Mouse (Mus musculus) forebrain, postnatal 0 days (tissue): ENCODE results near the gene Plekhj1. TPM values are rescaled to one million over a fixed set of nuclear protein-coding genes. Genes with fewer than 3 reads are reported as not detected.

Source experiments
- ATAC-seq: fragments of 200-750 bp; cut with Nextera tagmentation; 2 replicates; pipeline ENCODE4 v1.8.0; 2017; ENCODE audit warnings: mild to moderate bottlenecking, moderate library complexity
- DNase-seq: peaks from one replicate; pipeline ENCODE4 v3.0.0-alpha.2; 2015
- H3K27ac ChIP-seq: fragments of 300-500 bp; sonication (generic); 2 replicates; pipeline ENCODE4 v1.5.1; 2014; ENCODE audit warnings: low read depth, mild to moderate bottlenecking, antibody characterized with exemption, low read length, moderate library complexity, mixed read lengths
- H3K27me3 ChIP-seq: fragments of 300-500 bp; sonication (generic); 2 replicates; pipeline ENCODE4 v1.6.1; 2014; ENCODE audit warnings: mild to moderate bottlenecking, low read length, mixed read lengths; ENCODE audit not compliant: insufficient read depth
- H3K36me3 ChIP-seq: fragments of 300-500 bp; sonication (generic); 2 replicates; pipeline ENCODE4 v1.6.1; 2014; ENCODE audit warnings: mild to moderate bottlenecking, moderate library complexity; ENCODE audit not compliant: insufficient read depth
- H3K4me1 ChIP-seq: fragments of 300-500 bp; sonication (generic); 2 replicates; pipeline ENCODE4 v1.6.1; 2014; ENCODE audit warnings: antibody characterized with exemption; ENCODE audit not compliant: insufficient read depth
- H3K4me2 ChIP-seq: fragments of 300-500 bp; sonication (generic); 2 replicates; pipeline ENCODE4 v1.6.1; 2014; ENCODE audit warnings: low read depth, mild to moderate bottlenecking, moderate library complexity
- H3K4me3 ChIP-seq: fragments of 300-500 bp; sonication (generic); 2 replicates; pipeline ENCODE4 v1.5.1; 2014; ENCODE audit warnings: low read depth, low read length, mixed read lengths
- H3K9ac ChIP-seq: fragments of 300-500 bp; sonication (generic); 2 replicates; pipeline ENCODE4 v1.6.1; 2014; ENCODE audit warnings: mild to moderate bottlenecking
- H3K9me3 ChIP-seq: fragments of 300-500 bp; sonication (generic); 2 replicates; pipeline ENCODE4 v1.6.1; 2016; ENCODE audit warnings: low read length
- CTCF ChIP-seq: sonication (generic); IDR thresholded peaks from 2 replicates; pipeline ENCODE4 v1.5.1; 2016; ENCODE audit warnings: antibody characterized with exemption, control low read depth, low read depth
- WGBS: fragments of 180-500 bp; shearing (Covaris S2); extraction: QIAGEN DNeasy Blood & Tissue Kit; methylation state at CpG from one replicate; pipeline ENCODE4 v1.1.7; 2014; 5-methylcytosine and 5-hydroxymethylcytosine counted together
- polyA plus RNA-seq: library from polyadenylated mRNA; unstranded; fragments of >200 nt; fragmentation: Nextera tagmentation; extraction: Ambion mirVana; gene quantifications from 2 replicates; pipeline ENCODE4 v1.2.1, GENCODE M21; 2015
- total RNA-seq: library from RNA; depleted of rRNA; stranded (reverse); fragments of >200 nt; gene quantifications from 2 replicates; pipeline ENCODE4 v1.2.3, GENCODE M21; 2014

The Plekhj1 gene
- total and polyA plus RNA-seq, 2 experiments from 2014 or later, result 89.0 to 96.8 TPM

GRCm38 (mm10) chr10:80756509-80756908 is 41.9 kb downstream of the Plekhj1 start:
- Histone ChIP-seq H3K4me1 (peaks cover 17% of the 10 kb centered on the region), H3K4me3 (peak overlapping the region; percentile 70), H3K27me3 (no peaks in the 10 kb centered on the region), H3K36me3 (no peaks in the 10 kb centered on the region), H3K27ac (no peak overlapping the region), H3K9me3 (no peaks in the 10 kb centered on the region), H3K4me2 (peak overlapping the region; percentile 72), H3K9ac (peak overlapping the region; percentile 84)
- ATAC-seq (no peak), DNase-seq (no peak)
- 52% methylated on average over 2 of the region's 2 CpGs for WGBS
- TF ChIP-seq CTCF, result no peak

DNA sequence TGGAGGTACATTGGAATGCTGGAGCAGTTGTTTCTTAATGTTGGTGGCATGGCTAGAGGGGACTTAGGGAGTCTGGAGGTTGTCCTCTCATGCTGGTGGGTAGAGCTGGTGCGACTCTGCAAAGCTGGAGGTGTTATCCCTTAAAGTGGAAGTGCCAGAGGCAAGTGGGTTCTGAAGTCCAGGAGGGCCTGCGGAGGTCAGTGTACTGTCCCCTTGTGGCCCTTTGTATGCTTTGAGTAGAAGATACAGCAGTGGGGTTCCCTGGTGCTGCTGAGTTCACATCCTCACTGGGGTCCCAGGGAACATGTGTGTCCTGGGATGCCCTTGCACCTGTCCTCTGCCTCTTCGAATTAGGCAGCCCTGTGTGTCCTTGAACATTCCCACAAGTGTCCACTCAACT is 42.3 kb downstream of the Plekhj1 start:
- H3K9ac ChIP-seq, result peak overlapping the region; percentile 84
- 28% methylated on average over 3 of the region's 3 CpGs for WGBS
- H3K27me3 ChIP-seq, result no peaks in the 10 kb centered on the region
- peaks cover 17% of the 10 kb centered on the region for H3K4me1 ChIP-seq
- peak overlapping the region; percentile 72 for H3K4me2 ChIP-seq
- no peak overlapping the region for H3K27ac ChIP-seq
- no peaks in the 10 kb centered on the region for H3K9me3 ChIP-seq
- no peaks in the 10 kb centered on the region for H3K36me3 ChIP-seq
- ATAC-seq (no peak), DNase-seq (no peak)
- peak; percentile 11; the same call in 1 of the 2 replicates for TF ChIP-seq CTCF
- peak overlapping the region; percentile 70 for H3K4me3 ChIP-seq

GRCm38 (mm10) chr10:80755291-80756015 is 43.0 kb downstream of the Plekhj1 start:
- peak overlapping the region; percentile 89 for H3K27ac ChIP-seq
- H3K4me3 ChIP-seq, result peak overlapping the region; percentile 70
- peak overlapping the region; percentile 84 for H3K9ac ChIP-seq
- no peaks in the 10 kb centered on the region for H3K9me3 ChIP-seq
- DNase-seq (no peak), ATAC-seq (peak; percentile 36)
- no peak for TF ChIP-seq CTCF
- no peaks in the 10 kb centered on the region for H3K36me3 ChIP-seq
- no peaks in the 10 kb centered on the region for H3K27me3 ChIP-seq
- 1% methylated on average over 75 of the region's 75 CpGs for WGBS
- peaks cover 17% of the 10 kb centered on the region for H3K4me1 ChIP-seq
- peak overlapping the region; percentile 72 for H3K4me2 ChIP-seq

DNA sequence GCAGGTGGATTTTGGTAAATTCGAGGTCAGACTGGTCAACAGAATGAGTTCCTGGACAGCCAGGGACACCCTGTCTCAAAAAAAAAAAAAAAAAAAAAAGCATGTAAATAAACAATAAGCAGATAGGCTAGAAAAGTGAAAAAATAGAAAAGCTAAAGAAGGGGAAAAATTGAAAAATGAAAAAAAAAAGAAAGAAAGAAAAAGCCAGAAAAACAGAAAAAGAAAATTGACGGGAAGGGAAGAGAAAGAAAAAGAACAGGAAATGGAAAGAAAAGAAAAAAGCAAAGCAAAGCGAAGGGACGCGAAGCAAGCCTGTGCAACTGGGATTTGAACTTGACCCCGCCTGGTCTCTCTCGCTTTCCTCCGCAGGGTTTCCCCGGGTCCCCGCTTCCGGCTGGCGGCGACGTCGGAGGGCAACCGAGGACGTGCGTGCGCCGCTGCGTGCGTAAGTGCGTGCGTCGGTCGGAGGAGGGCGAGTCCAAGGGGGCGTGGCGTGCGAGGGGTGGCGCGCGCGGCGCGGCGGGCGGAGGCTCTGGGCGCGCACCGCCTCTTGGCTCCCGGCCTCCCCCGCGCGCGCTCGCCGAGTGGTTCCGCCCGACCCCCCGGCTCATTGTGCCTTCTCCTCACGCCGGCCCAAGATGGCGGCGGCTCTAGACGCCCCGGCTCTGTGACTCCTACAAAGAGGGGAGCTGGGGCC is 43.7 kb downstream of the Plekhj1 start, which contains the start of gene Dot1l:
Gene Dot1l, plus strand, starts transcription at position 613 of the 697 bp plus-strand sequence.
- Histone ChIP-seq H3K4me2 (peak within 1 kb of the TSS; percentile 72), H3K9ac (peak within 1 kb of the TSS; percentile 84), H3K9me3 (no peaks in the 10 kb centered on the region), H3K36me3 (no peaks in the 10 kb centered on the region), H3K4me3 (peak within 1 kb of the TSS; percentile 70), H3K27me3 (no peaks in the 10 kb centered on the region), H3K4me1 (peaks cover 17% of the 10 kb centered on the region), H3K27ac (peak within 1 kb of the TSS; percentile 89)
- peak; percentile 95 for ATAC-seq
- peak; percentile 99 for DNase-seq
- 5% methylated on average over 56 of the region's 57 CpGs for WGBS
- no peak for TF ChIP-seq CTCF

DNA sequence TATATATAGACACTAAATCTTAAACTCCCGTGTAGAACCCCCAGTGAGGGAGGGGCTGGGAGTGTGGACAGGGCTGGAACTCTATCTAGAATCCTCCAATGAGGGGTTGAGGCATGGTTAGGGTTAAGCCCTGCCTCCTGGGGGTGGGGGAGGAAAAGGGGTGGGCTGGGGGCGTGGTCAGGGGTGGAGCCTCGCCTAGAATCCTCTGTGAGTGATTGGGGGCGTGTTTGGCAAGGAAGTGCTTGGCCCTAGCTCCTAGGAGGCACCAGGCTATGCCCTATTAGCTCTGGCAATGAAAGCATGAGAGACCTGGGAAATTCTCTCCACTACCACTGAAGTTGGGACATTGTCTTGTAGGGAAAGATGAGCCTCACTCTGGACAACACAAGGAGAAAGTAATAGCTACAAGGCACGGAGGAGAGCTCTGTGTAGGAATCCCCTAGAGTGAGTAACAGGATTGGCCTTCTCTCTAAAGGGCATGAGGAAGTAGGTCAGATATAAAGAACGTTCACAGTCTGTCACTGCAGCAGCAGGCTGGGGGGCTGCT is 46.3 kb downstream of the Plekhj1 start:
- ATAC-seq (peak; percentile 23), DNase-seq (peak; percentile 63)
- Histone ChIP-seq H3K27me3 (no peaks in the 10 kb centered on the region), H3K4me3 (no peak overlapping the region), H3K4me1 (peaks cover 12% of the 10 kb centered on the region), H3K9ac (no peak overlapping the region), H3K4me2 (peak overlapping the region; percentile 32), H3K9me3 (no peaks in the 10 kb centered on the region), H3K27ac (no peak overlapping the region), H3K36me3 (no peaks in the 10 kb centered on the region)
- 7% methylated on average over 6 of the region's 6 CpGs for WGBS
- no peak for TF ChIP-seq CTCF

DNA sequence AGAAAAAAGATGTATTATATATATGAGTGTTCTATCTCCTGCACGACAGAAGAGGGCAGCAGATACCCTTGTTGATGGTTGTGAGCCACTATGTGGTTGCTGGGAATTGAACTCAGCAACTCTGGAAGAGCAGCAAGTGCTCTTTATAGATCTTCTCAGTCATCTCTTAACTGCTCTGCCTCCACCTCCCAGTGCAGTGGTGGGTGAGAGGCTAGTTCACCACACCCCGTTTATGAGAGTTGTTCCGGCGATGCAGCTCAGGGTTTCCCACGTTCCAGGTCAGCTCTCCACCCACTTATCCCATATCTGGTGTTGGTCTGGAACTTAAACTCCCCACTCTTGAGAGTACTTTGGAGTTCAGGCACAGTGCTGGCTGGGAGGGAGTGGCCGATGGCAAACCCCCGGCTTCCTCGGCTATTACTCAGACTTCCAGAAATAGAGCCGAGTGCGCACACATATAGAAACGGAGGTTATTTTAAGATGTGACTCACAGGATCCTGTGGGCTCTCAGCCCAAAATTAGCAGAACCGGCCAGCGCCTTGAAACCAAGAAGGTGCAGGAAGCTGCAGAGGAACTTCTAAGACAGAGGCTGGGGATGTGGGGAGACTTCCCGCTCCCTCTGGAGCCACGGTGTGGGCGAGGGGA is 47.1 kb downstream of the Plekhj1 start:
- H3K4me3 ChIP-seq, result no peak overlapping the region
- peaks cover 3% of the 10 kb centered on the region for H3K4me1 ChIP-seq
- no peak for ATAC-seq
- WGBS, result 18% methylated on average over 16 of the region's 16 CpGs
- H3K9me3 ChIP-seq, result no peaks in the 10 kb centered on the region
- H3K36me3 ChIP-seq, result no peaks in the 10 kb centered on the region
- no peak overlapping the region for H3K27ac ChIP-seq
- no peaks in the 10 kb centered on the region for H3K27me3 ChIP-seq
- peak overlapping the region; percentile 32 for H3K4me2 ChIP-seq
- no peak for DNase-seq
- H3K9ac ChIP-seq, result no peak overlapping the region
- peak; percentile 48 for TF ChIP-seq CTCF
